Comparison of ENCODE assay signal across 7 mouse cellular contexts in genomic region chr10:19848928-19849770, GRCm38 (mm10). TPM values are rescaled to one million over a fixed set of nuclear protein-coding genes. Genes with fewer than 3 reads are reported as not detected.
DNase-seq lines count a peak whose midpoint lies in the region; ATAC-seq lines count a peak whose summit lies in the region.

No protein-coding gene starts in this region.

- WGBS in embryonic facial prominence, embryonic 11.5 days: 3% methylated on average over 44 of the region's 44 CpGs
- WGBS in hindbrain, embryonic 11.5 days: 4% methylated on average over 44 of the region's 44 CpGs
- WGBS in midbrain, embryonic 16.5 days: 7% methylated on average over 44 of the region's 44 CpGs

- no peak overlapping the region for H3K9ac ChIP-seq in embryonic facial prominence, embryonic 11.5 days (replicated peaks; ENCODE audit: low read length)
- H3K9ac ChIP-seq in hindbrain, embryonic 11.5 days (ENCODE audit: low read depth, low read length): no peak overlapping the region
- 0 out of 2 replicates have a peak overlapping the region, but pooled peaks have one; percentile 10 for H3K9ac ChIP-seq in midbrain, embryonic 16.5 days (ENCODE audit: low read depth, low read length)

- peak overlapping the region; percentile 100 for H3K4me2 ChIP-seq in embryonic facial prominence, embryonic 11.5 days (ENCODE audit: low read depth, low read length)
- H3K4me2 ChIP-seq in hindbrain, embryonic 11.5 days (replicated peaks; ENCODE audit: low read depth, low read length): peak overlapping the region; percentile 100
- H3K4me2 ChIP-seq in midbrain, embryonic 16.5 days (ENCODE audit: low read length): peak overlapping the region; percentile 100

- no peaks in the 10 kb centered on the region for H3K9me3 ChIP-seq in embryonic facial prominence, embryonic 11.5 days (replicated peaks; ENCODE audit: control insufficient read depth, low read length)
- H3K9me3 ChIP-seq in hindbrain, embryonic 11.5 days (ENCODE audit: control insufficient read depth, low read length): no peaks in the 10 kb centered on the region
- no peaks in the 10 kb centered on the region for H3K9me3 ChIP-seq in midbrain, embryonic 16.5 days (replicated peaks; ENCODE audit: control insufficient read depth, low read length, poor library complexity, severe bottlenecking)

- peaks cover 46% of the 10 kb centered on the region for H3K27me3 ChIP-seq in embryonic facial prominence, embryonic 11.5 days (ENCODE audit: control insufficient read depth, insufficient read depth, low read length)
- H3K27me3 ChIP-seq in hindbrain, embryonic 11.5 days (ENCODE audit: control insufficient read depth, insufficient read depth, low read length): peaks cover 46% of the 10 kb centered on the region
- H3K27me3 ChIP-seq in midbrain, embryonic 16.5 days (ENCODE audit: control insufficient read depth, insufficient read depth, low read depth, low read length): peaks cover 34% of the 10 kb centered on the region

- intact Hi-C loops in left cerebral cortex, postnatal 4 days (cut with DNase I): no loop called here

- no peak overlapping the region for H3K27ac ChIP-seq in embryonic facial prominence, embryonic 11.5 days (replicated peaks; ENCODE audit: low read depth, low read length)
- H3K27ac ChIP-seq in hindbrain, embryonic 11.5 days (ENCODE audit: low read depth, low read length): no peak overlapping the region
- H3K27ac ChIP-seq in midbrain, embryonic 16.5 days (ENCODE audit: low read length): no peak overlapping the region

- H3K4me3 ChIP-seq in embryonic facial prominence, embryonic 11.5 days (ENCODE audit: low read depth, low read length): peak overlapping the region; percentile 61
- H3K4me3 ChIP-seq in hindbrain, embryonic 11.5 days (ENCODE audit: low read depth, low read length): peak overlapping the region; percentile 58
- H3K4me3 ChIP-seq in midbrain, embryonic 16.5 days (ENCODE audit: low read depth, low read length): peak overlapping the region; percentile 64

- no peak for ATAC-seq in embryonic facial prominence, embryonic 11.5 days (replicated peaks; ENCODE audit: insufficient number of reproducible peaks, low FRiP score, low TSS enrichment, low read depth)
- no peak for ATAC-seq in hindbrain, embryonic 11.5 days (ENCODE audit: low FRiP score)
- ATAC-seq in midbrain, embryonic 16.5 days: peak; percentile 10; the same call in 1 of the 2 replicates
- ATAC-seq in megakaryocyte progenitor cell, adult 5-6 weeks (replicated peaks; ENCODE audit: poor library complexity): no peak

- DNase-seq in left cerebral cortex, postnatal 4 days: peak; percentile 14
- no peak for DNase-seq in left cerebral cortex, adult 9 months (ENCODE audit: low spot score in 2 of 2)
- DNase-seq in embryonic facial prominence, embryonic 11.5 days (ENCODE audit: low spot score): peak; percentile 14
- DNase-seq in hindbrain, embryonic 11.5 days (ENCODE audit: low spot score): peak; percentile 41
- no peak for DNase-seq in gastrocnemius, postnatal 10 days

- H3K36me3 ChIP-seq in embryonic facial prominence, embryonic 11.5 days (replicated peaks; ENCODE audit: control insufficient read depth, insufficient read depth, low read depth, low read length): no peaks in the 10 kb centered on the region
- no peaks in the 10 kb centered on the region for H3K36me3 ChIP-seq in hindbrain, embryonic 11.5 days (ENCODE audit: control insufficient read depth, insufficient read depth, low read length)
- H3K36me3 ChIP-seq in midbrain, embryonic 16.5 days (ENCODE audit: control insufficient read depth, insufficient read depth, low read length): no peaks in the 10 kb centered on the region

- peaks cover 11% of the 10 kb centered on the region for H3K4me1 ChIP-seq in embryonic facial prominence, embryonic 11.5 days (ENCODE audit: control insufficient read depth, insufficient read depth, low read length)
- peaks cover 10% of the 10 kb centered on the region; the same call in 1 of the 2 replicates for H3K4me1 ChIP-seq in hindbrain, embryonic 11.5 days (replicated peaks; ENCODE audit: control insufficient read depth, insufficient read depth, low read length)
- H3K4me1 ChIP-seq in midbrain, embryonic 16.5 days (ENCODE audit: control insufficient read depth, insufficient read depth, low read length): peaks cover 23% of the 10 kb centered on the region

RNA-seq across cellular contexts. Expression of gene Slc35d3, which starts 2.1 kb away (rescaled TPM):
- 1 to 10 TPM; 1.3 to 1.5 TPM for total RNA-seq in left cerebral cortex, postnatal 4 days (2021)
- 0.84 and 0.91 TPM in 2 replicates for polyA plus RNA-seq in embryonic facial prominence, embryonic 11.5 days (2014; fragmentation: Nextera tagmentation; extraction: Ambion mirVana)
- polyA plus RNA-seq in hindbrain, embryonic 11.5 days (2014; fragmentation: Nextera tagmentation; extraction: Ambion mirVana): 0.60 and 0.77 TPM in 2 replicates
- 1.5 and 2.5 TPM in 2 replicates for polyA plus RNA-seq in midbrain, embryonic 16.5 days (2015; fragmentation: Nextera tagmentation; extraction: Ambion mirVana)
- not detected for total RNA-seq in gastrocnemius, postnatal 10 days (2021)
- 0.22 and 1.1 TPM in 2 replicates for total RNA-seq in megakaryocyte progenitor cell, adult 5-6 weeks (2015)
- 0.68 TPM in 1 of 2 replicates, not detected in the other for total RNA-seq in megakaryocyte progenitor cell, adult 5-6 weeks (2017)

RNA-seq across cellular contexts. Expression of gene Pex7, which starts 58.3 kb away (rescaled TPM):
- 10 to 100 TPM; 19.4 to 20.7 TPM for total RNA-seq in left cerebral cortex, postnatal 4 days (2021)
- polyA plus RNA-seq in embryonic facial prominence, embryonic 11.5 days (2014; fragmentation: Nextera tagmentation; extraction: Ambion mirVana): 21.8 and 22.7 TPM in 2 replicates
- 32.5 and 34.1 TPM in 2 replicates for polyA plus RNA-seq in hindbrain, embryonic 11.5 days (2014; fragmentation: Nextera tagmentation; extraction: Ambion mirVana)
- polyA plus RNA-seq in midbrain, embryonic 16.5 days (2015; fragmentation: Nextera tagmentation; extraction: Ambion mirVana): 26.0 and 32.8 TPM in 2 replicates
- total RNA-seq in gastrocnemius, postnatal 10 days (2021): 10 to 100 TPM; 13.6 to 13.9 TPM
- 44.3 and 56.4 TPM in 2 replicates for total RNA-seq in megakaryocyte progenitor cell, adult 5-6 weeks (2015)
- total RNA-seq in megakaryocyte progenitor cell, adult 5-6 weeks (2017): 24.8 and 29.7 TPM in 2 replicates

Comparison
In these comparisons a context has a peak if more than half of its experiments do, and no peak if none do; other contexts are left out.
1. DNase-seq: peak in left cerebral cortex, postnatal 4 days (single experiment), embryonic facial prominence, embryonic 11.5 days (single experiment) and hindbrain, embryonic 11.5 days (single experiment); none in left cerebral cortex, adult 9 months (0 of 2) and gastrocnemius, postnatal 10 days (single experiment).
2. Peak in every context shown above with its lines, with median percentiles within 50 percentile points of each other: H3K4me2 ChIP-seq and H3K4me3 ChIP-seq.